Mouse (Mus musculus) G1E (cell line): ENCODE data around the gene Plscr5. TPM values are rescaled to one million over a fixed set of nuclear protein-coding genes. Genes with fewer than 3 reads are reported as not detected.

Source experiments
- ATAC-seq: 2 replicates; pipeline ENCODE4 v1.8.0; 2016; ENCODE audit warnings: mild to moderate bottlenecking; ENCODE audit not compliant: insufficient number of reproducible peaks, poor library complexity, low FRiP score, severe bottlenecking; ENCODE audit errors: extremely low read depth
- DNase-seq: peaks from one replicate; pipeline ENCODE4 v3.0.0; 2012; ENCODE audit warnings: low spot score
- H3K27me3 ChIP-seq: 2 replicates; pipeline ENCODE4 v1.6.1; 2012; ENCODE audit warnings: mild to moderate bottlenecking, low read length, inconsistent platforms; ENCODE audit not compliant: insufficient read depth
- H3K36me3 ChIP-seq: replicated peaks from 2 replicates; pipeline ENCODE3; 2012; ENCODE audit warnings: mild to moderate bottlenecking, inconsistent platforms
- H3K4me1 ChIP-seq: 2 replicates; pipeline ENCODE4 v1.6.1; 2012; ENCODE audit warnings: low read depth, low read length, inconsistent platforms, mixed read lengths; ENCODE audit not compliant: insufficient read depth
- H3K4me3 ChIP-seq: 2 replicates; pipeline ENCODE4 v1.5.1; 2012; ENCODE audit warnings: low read depth, mild to moderate bottlenecking, inconsistent platforms, low read length, moderate library complexity, mixed read lengths
- H3K9me3 ChIP-seq: replicated peaks from 2 replicates; pipeline ENCODE4 v1.6.1; 2012; ENCODE audit warnings: inconsistent platforms
- CTCF ChIP-seq: IDR thresholded peaks from 2 replicates; pipeline ENCODE4 v1.5.1; 2012; ENCODE audit warnings: low read depth, low read length, inconsistent platforms, mixed read lengths
- GATA1 ChIP-seq: IDR thresholded peaks from 2 replicates; pipeline ENCODE4 v1.6.1; 2012; ENCODE audit warnings: borderline replicate concordance, low read length, inconsistent platforms, mixed read lengths
- GATA2 ChIP-seq: IDR thresholded peaks from 2 replicates; pipeline ENCODE4 v1.6.1; 2012; ENCODE audit warnings: low read depth, low read length, inconsistent platforms, borderline replicate concordance
- POLR2AphosphoS5 ChIP-seq: IDR thresholded peaks from 2 replicates; pipeline ENCODE4 v1.6.1; 2012; ENCODE audit warnings: low read depth, low read length, inconsistent platforms; ENCODE audit not compliant: insufficient replicate concordance
- TAL1 ChIP-seq: conservative IDR thresholded peaks from 2 replicates; pipeline ENCODE4 v1.6.1; 2012; ENCODE audit warnings: low read depth, low read length, inconsistent platforms, mixed read lengths
- polyA plus RNA-seq: library from polyadenylated mRNA; stranded (reverse); fragments of >175 nt; gene quantifications from 2 replicates; pipeline ENCODE4 v1.2.3, GENCODE M21; 2012
- total RNA-seq, 2 experiments: library from RNA; stranded (forward) in 1 of 2; stranded (reverse) in 1 of 2; fragments of 200-1000 nt in 1 of 2; fragments of >200 nt in 1 of 2; fragmentation: Nextera tagmentation in 1 of 2; gene quantifications; 2 replicates each; pipeline ENCODE4 v1.2.3; 2014 to 2017

The Plscr5 gene
- total and polyA plus RNA-seq, 3 experiments, result not detected

DNA sequence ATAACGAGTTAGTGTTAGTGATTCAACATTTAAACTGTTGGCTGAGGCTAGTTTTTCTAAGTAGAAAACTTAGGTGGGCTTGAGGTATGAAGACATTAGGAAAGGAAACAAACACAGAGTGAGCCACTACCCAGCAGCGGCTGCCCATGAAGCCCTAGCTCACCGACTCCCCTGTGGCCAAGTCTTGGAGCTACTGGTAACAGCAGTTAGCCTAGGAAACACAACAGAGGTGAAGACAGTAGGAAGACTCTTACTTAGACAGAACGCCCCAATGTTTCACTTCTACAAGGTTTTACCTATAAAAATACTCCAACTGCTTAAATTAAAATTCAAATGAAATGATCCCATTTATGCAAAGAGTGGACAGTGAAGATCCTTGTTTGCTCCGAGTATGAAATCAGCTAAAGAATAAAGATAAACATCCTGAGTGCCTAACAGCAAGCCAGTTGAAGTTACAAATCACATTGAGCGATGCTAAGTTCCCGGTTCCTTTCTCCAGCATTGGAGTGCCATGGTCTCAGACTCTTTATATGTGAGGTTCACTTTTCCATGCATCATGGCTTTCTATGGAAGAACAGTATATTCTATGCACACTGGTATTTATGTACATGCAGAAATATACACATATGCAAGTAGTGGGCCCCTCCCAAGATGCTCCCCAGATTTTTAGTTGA is 56.2 kb downstream of the Plscr5 start:
- no peaks in the 10 kb centered on the region for H3K27me3 ChIP-seq
- no peaks in the 10 kb centered on the region for H3K9me3 ChIP-seq
- no peak for ATAC-seq
- no peak for TF ChIP-seq GATA2
- no peak for TF ChIP-seq POLR2AphosphoS5
- TF ChIP-seq GATA1, result no peak
- TF ChIP-seq CTCF, result no peak
- no peak for TF ChIP-seq TAL1
- peaks cover 8% of the 10 kb centered on the region for H3K36me3 ChIP-seq
- no peak for DNase-seq
- peaks cover 35% of the 10 kb centered on the region for H3K4me1 ChIP-seq
- no peak overlapping the region for H3K4me3 ChIP-seq

DNA sequence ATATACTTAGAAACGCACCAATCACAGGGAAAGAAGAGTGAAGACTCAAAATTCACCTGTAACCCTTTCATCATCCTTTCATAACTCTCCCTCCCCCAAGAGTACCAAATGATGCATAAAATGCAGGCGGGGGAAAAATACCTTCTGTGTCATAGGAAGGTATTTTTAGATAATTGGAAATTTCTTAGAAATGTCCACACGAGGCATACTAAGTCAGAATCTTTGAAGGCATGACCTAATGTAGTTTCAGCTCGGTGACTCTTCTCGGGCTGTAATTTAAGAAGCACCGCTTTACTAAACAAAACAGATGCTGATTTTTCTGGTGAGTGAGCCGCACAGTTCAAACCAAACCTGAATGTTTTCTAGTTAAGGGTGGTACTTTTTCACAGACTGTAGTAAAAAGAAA is 56.7 kb downstream of the Plscr5 start, which contains the start of gene Plscr1:
Plscr1 (plus strand) TSS at position 304 of the 406 bp plus-strand sequence.
- Histone ChIP-seq H3K36me3 (peaks cover 11% of the 10 kb centered on the region), H3K9me3 (no peaks in the 10 kb centered on the region), H3K4me1 (peaks cover 39% of the 10 kb centered on the region), H3K27me3 (no peaks in the 10 kb centered on the region), H3K4me3 (peak within 1 kb of the TSS; percentile 88)
- no peak for ATAC-seq
- TF ChIP-seq TAL1, result no peak
- no peak for TF ChIP-seq POLR2AphosphoS5
- no peak for TF ChIP-seq GATA2
- no peak for TF ChIP-seq GATA1
- no peak for DNase-seq

GRCm38 (mm10) chr9:92249987-92250772 is 57.4 kb downstream of the Plscr5 start:
- Histone ChIP-seq H3K27me3 (no peaks in the 10 kb centered on the region), H3K9me3 (no peaks in the 10 kb centered on the region), H3K36me3 (peaks cover 16% of the 10 kb centered on the region), H3K4me1 (peaks cover 44% of the 10 kb centered on the region), H3K4me3 (peak overlapping the region; percentile 88)
- ATAC-seq (peak; percentile 77), DNase-seq (peak; percentile 53)
- TF ChIP-seq GATA2, result no peak
- no peak for TF ChIP-seq GATA1
- TF ChIP-seq CTCF, result no peak
- TF ChIP-seq TAL1, result no peak
- no peak for TF ChIP-seq POLR2AphosphoS5

- Histone ChIP-seq H3K4me3 (no peak overlapping the region; the same call in 1 of the 2 replicates), H3K27me3 (no peaks in the 10 kb centered on the region), H3K4me1 (peaks cover 53% of the 10 kb centered on the region), H3K9me3 (no peaks in the 10 kb centered on the region), H3K36me3 (peaks cover 27% of the 10 kb centered on the region)
- TF ChIP-seq CTCF, result no peak
- ATAC-seq (no peak), DNase-seq (no peak)
Observed at GRCm38 (mm10) chr9:92252718-92253117, 60.0 kb downstream of the Plscr5 start.

GRCm38 (mm10) chr9:92253585-92254321 is 61.0 kb downstream of the Plscr5 start:
- Histone ChIP-seq H3K36me3 (peaks cover 28% of the 10 kb centered on the region), H3K4me3 (no peak overlapping the region), H3K27me3 (no peaks in the 10 kb centered on the region), H3K4me1 (peaks cover 51% of the 10 kb centered on the region), H3K9me3 (no peaks in the 10 kb centered on the region)
- TF ChIP-seq POLR2AphosphoS5, result no peak
- no peak for TF ChIP-seq CTCF
- no peak for TF ChIP-seq TAL1
- no peak for TF ChIP-seq GATA2
- TF ChIP-seq GATA1, result no peak
- DNase-seq (no peak), ATAC-seq (no peak)

Other genes starting within 250 kb of the Plscr5 start
- gene Plscr1, start 56.8 kb downstream of the Plscr5 start, total RNA-seq (2014; fragmentation: Nextera tagmentation), result 76.7 and 80.3 TPM in 2 replicates
- gene Plscr1, start 56.8 kb downstream of the Plscr5 start, total RNA-seq (2017), result 146 and 180 TPM in 2 replicates
- gene Plscr1, start 56.8 kb downstream of the Plscr5 start, polyA plus RNA-seq, result 124 and 157 TPM in 2 replicates
- 2.5 and 6.2 TPM in 2 replicates for gene Plscr2, start 82.7 kb downstream of the Plscr5 start, total RNA-seq (2014; fragmentation: Nextera tagmentation)
- 2.5 and 2.6 TPM in 2 replicates for gene Plscr2, start 82.7 kb downstream of the Plscr5 start, total RNA-seq (2017)
- gene Plscr2, start 82.7 kb downstream of the Plscr5 start, polyA plus RNA-seq, result 0.07 TPM in 1 of 2 replicates, not detected in the other
- gene 1700057G04Rik, start 116.4 kb downstream of the Plscr5 start, total RNA-seq (2014; fragmentation: Nextera tagmentation), result not detected in 2 replicates
- gene 1700057G04Rik, start 116.4 kb downstream of the Plscr5 start, total RNA-seq (2017), result 0.22 TPM in 1 of 2 replicates, not detected in the other
- gene 1700057G04Rik, start 116.4 kb downstream of the Plscr5 start, polyA plus RNA-seq, result not detected in 2 replicates